Mouse (Mus musculus) testis, adult 2 months (tissue): ENCODE measurements around the gene Rpl15. TPM values are rescaled to one million over a fixed set of nuclear protein-coding genes. Genes with fewer than 3 reads are reported as not detected.

ENCODE experiments used
- H3K27ac ChIP-seq: fragments of 200-500 bp; 2 replicates; pipeline ENCODE4 v1.5.1; 2012; ENCODE audit warnings: low read depth, low read length; ENCODE audit not compliant: control insufficient read depth, insufficient read depth
- H3K27me3 ChIP-seq: fragments of 200-500 bp; 2 replicates; pipeline ENCODE4 v1.6.1; 2012; ENCODE audit warnings: mild to moderate bottlenecking, low read length, moderate library complexity; ENCODE audit not compliant: control insufficient read depth, insufficient read depth
- H3K36me3 ChIP-seq: fragments of 200-500 bp; 2 replicates; pipeline ENCODE4 v1.6.1; 2012; ENCODE audit warnings: mild to moderate bottlenecking, low read length; ENCODE audit not compliant: control insufficient read depth, insufficient read depth
- H3K4me1 ChIP-seq: fragments of 200-500 bp; 2 replicates; pipeline ENCODE4 v1.6.1; 2012; ENCODE audit warnings: low read length; ENCODE audit not compliant: control insufficient read depth, insufficient read depth
- H3K4me3 ChIP-seq: fragments of 200-500 bp; 2 replicates; pipeline ENCODE4 v1.5.1; 2012; ENCODE audit warnings: low read depth, mild to moderate bottlenecking, low read length, moderate library complexity, mixed read lengths; ENCODE audit not compliant: control insufficient read depth
- CTCF ChIP-seq: fragments of 200-500 bp; IDR thresholded peaks from 2 replicates; pipeline ENCODE4 v1.5.1; 2012; ENCODE audit warnings: low read depth, mild to moderate bottlenecking, inconsistent platforms, low read length, moderate library complexity; ENCODE audit not compliant: control insufficient read depth, insufficient read depth, insufficient replicate concordance
- POLR2A ChIP-seq: fragments of 200-500 bp; IDR thresholded peaks from 2 replicates; pipeline ENCODE4 v1.6.1; 2012; ENCODE audit warnings: low read depth, mild to moderate bottlenecking, inconsistent platforms, low read length, moderate library complexity; ENCODE audit not compliant: control insufficient read depth
- polyA plus RNA-seq: library from polyadenylated mRNA; depleted of rRNA; stranded (reverse); fragments of >200 nt; gene quantifications from 2 replicates; pipeline ENCODE4 v1.2.3, GENCODE M21; 2012

The Rpl15 gene
- polyA plus RNA-seq, 1 experiment: 109 TPM

GRCm38 (mm10) chr14:18300676-18301075 lies 29.5 kb upstream of the Rpl15 start:
- TF ChIP-seq CTCF (no peak), POLR2A (no peak)
- no peaks in the 10 kb centered on the region for H3K27me3 ChIP-seq

GRCm38 (mm10) chr14:18298874-18299273 lies 27.7 kb upstream of the Rpl15 start:
- Histone ChIP-seq H3K4me1 (no peaks in the 10 kb centered on the region), H3K4me3 (peak overlapping the region; percentile 31; the same call in 1 of the 2 replicates), H3K27ac (no peak overlapping the region), H3K36me3 (no peaks in the 10 kb centered on the region), H3K27me3 (no peaks in the 10 kb centered on the region)
- TF ChIP-seq POLR2A (no peak), CTCF (no peak)

More at GRCm38 (mm10) chr14:18300676-18301075, 29.5 kb upstream of the Rpl15 start:
- no peaks in the 10 kb centered on the region for H3K4me1 ChIP-seq
- H3K4me3 ChIP-seq: no peak overlapping the region
- H3K27ac ChIP-seq: no peak overlapping the region
- no peaks in the 10 kb centered on the region for H3K36me3 ChIP-seq

GRCm38 (mm10) chr14:18297441-18297840 lies 26.2 kb upstream of the Rpl15 start:
- no peaks in the 10 kb centered on the region for H3K4me1 ChIP-seq
- no peaks in the 10 kb centered on the region for H3K36me3 ChIP-seq
- H3K27me3 ChIP-seq: no peaks in the 10 kb centered on the region
- TF ChIP-seq POLR2A: no peak
- TF ChIP-seq CTCF: no peak
- no peak overlapping the region for H3K27ac ChIP-seq
- H3K4me3 ChIP-seq: no peak overlapping the region

GRCm38 (mm10) chr14:18292578-18292977 lies 21.4 kb upstream of the Rpl15 start:
- H3K36me3 ChIP-seq: no peaks in the 10 kb centered on the region
- H3K4me1 ChIP-seq: no peaks in the 10 kb centered on the region
- TF ChIP-seq POLR2A (no peak), CTCF (no peak)
- no peak overlapping the region for H3K27ac ChIP-seq
- H3K27me3 ChIP-seq: no peaks in the 10 kb centered on the region
- H3K4me3 ChIP-seq: no peak overlapping the region

- no peaks in the 10 kb centered on the region for H3K36me3 ChIP-seq
- H3K27me3 ChIP-seq: no peaks in the 10 kb centered on the region
- no peak overlapping the region for H3K27ac ChIP-seq
- TF ChIP-seq POLR2A (no peak), CTCF (no peak)
- no peak overlapping the region for H3K4me3 ChIP-seq
- H3K4me1 ChIP-seq: no peaks in the 10 kb centered on the region
Measured at GRCm38 (mm10) chr14:18292111-18292510, 20.9 kb upstream of the Rpl15 start.

- H3K36me3 ChIP-seq: no peaks in the 10 kb centered on the region
- H3K27me3 ChIP-seq: no peaks in the 10 kb centered on the region
- TF ChIP-seq POLR2A: no peak
- TF ChIP-seq CTCF: no peak
- no peak overlapping the region for H3K4me3 ChIP-seq
- no peak overlapping the region for H3K27ac ChIP-seq
- no peaks in the 10 kb centered on the region for H3K4me1 ChIP-seq
Measured at GRCm38 (mm10) chr14:18287391-18287790, 16.2 kb upstream of the Rpl15 start.

GRCm38 (mm10) chr14:18286441-18286840 lies 15.2 kb upstream of the Rpl15 start:
- Histone ChIP-seq H3K27me3 (no peaks in the 10 kb centered on the region), H3K36me3 (no peaks in the 10 kb centered on the region), H3K27ac (no peak overlapping the region), H3K4me3 (no peak overlapping the region), H3K4me1 (no peaks in the 10 kb centered on the region)
- TF ChIP-seq CTCF: no peak
- TF ChIP-seq POLR2A: no peak

- H3K4me3 ChIP-seq: no peak overlapping the region
Measured at GRCm38 (mm10) chr14:18285476-18285875, 14.3 kb upstream of the Rpl15 start.

More at GRCm38 (mm10) chr14:18285476-18285875, 14.3 kb upstream of the Rpl15 start:
- TF ChIP-seq POLR2A: no peak
- no peak for TF ChIP-seq CTCF
- H3K4me1 ChIP-seq: no peaks in the 10 kb centered on the region
- H3K27ac ChIP-seq: no peak overlapping the region
- no peaks in the 10 kb centered on the region for H3K36me3 ChIP-seq
- no peaks in the 10 kb centered on the region for H3K27me3 ChIP-seq
